Mouse (Mus musculus) left cerebral cortex, postnatal 4 days (tissue): ENCODE measurements at regions not wholly inside any gene's neighbourhood (a gene's known extent, or its start where the extent isn't known, plus 50 kb on each side); places are given as distances from the start of the nearest gene placed in this dataset.
"Not testable (repeated sequence)": the region's sequence is repeated elsewhere in the genome, so short reads cannot be mapped to it uniquely, and the experiment has no call there.

Experiments
- DNase-seq: peaks from one replicate; pipeline ENCODE4 v3.0.0-alpha.2; 2022
- intact Hi-C: fragments of 180-260 bp; cut with DNase I; formaldehyde crosslinking; loops from one replicate; pipeline ENCODE4 v1.15.1; 2025

DNA sequence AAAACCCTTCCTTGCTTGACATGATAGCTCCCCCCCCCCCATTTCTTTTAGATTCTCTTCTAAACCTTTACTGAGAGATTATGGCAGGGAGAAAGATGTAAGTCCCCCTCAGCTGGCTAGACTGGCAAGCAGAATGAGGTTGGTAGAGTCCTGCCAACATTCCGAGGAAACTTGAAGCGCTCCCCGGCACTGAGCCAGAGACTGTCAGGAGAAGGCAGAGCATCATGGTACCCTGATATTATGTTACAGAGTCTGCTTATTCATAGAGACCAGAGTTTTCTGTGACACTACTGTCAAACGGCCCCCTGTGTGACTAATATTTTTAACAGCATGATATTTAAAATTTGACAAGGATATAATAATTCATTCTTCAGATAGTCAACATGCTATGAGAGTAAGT, 358.0 kb upstream of the Zic4 start:
- DNase-seq = peak; percentile 89
- intact Hi-C loops = no loop called here

DNA sequence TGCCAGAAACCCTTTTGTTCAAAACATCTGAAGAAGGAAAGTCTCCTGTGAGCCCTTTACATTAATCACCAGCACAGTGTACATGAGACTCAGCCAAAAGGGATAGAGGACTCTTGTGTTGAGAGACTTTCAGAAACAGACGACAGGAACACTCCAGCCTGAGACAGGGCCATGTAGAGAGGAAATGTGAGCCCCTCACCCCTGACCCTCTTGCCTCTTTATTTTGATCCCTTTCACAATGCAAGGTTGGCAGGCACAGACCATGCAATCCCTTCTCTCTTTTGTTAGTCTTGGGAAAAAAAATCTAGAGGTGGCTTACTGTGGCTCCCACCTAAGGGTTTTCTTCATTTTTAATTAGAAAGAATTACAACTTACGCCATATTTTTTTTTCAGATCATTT, 321.7 kb upstream of the Zic4 start:
- DNase-seq = no peak
- intact Hi-C loops = no loop called here

- intact Hi-C loops = no loop called here
- DNase-seq = no peak
These were observed 313.6 kb upstream of the Zic4 start for GRCm38 (mm10) chr9:91048569-91048968.

- no peak for DNase-seq
- intact Hi-C loops = no loop called here
These were observed 309.0 kb upstream of the Zic4 start for GRCm38 (mm10) chr9:91053065-91053793.

GRCm38 (mm10) chr9:91059460-91059859, 302.8 kb upstream of the Zic4 start:
- intact Hi-C loops = no loop called here
- DNase-seq = no peak

DNA sequence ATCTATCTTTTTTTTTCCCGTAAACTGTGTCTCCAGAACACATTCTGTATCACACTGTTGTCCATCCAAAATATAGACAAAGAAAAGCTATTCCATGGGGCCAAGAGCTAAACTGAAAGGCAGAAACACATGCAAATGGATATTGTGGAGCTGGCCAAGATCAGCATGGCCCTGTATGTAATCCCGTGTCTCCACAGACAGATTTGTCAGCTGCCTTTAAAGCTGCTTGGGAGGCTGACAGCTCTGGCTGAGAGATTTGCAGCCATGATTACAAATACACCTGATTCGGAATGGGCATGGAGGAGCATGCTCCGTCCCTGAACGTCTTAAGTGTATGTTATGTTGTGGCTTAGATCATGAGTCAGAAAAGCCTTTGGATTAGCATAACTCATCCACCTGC, 292.7 kb upstream of the Zic4 start:
- DNase-seq = peak; percentile 24
- intact Hi-C loops = no loop called here

GRCm38 (mm10) chr9:91073366-91074174, 288.6 kb upstream of the Zic4 start:
- no peak for DNase-seq
- intact Hi-C loops = no loop called here

DNA sequence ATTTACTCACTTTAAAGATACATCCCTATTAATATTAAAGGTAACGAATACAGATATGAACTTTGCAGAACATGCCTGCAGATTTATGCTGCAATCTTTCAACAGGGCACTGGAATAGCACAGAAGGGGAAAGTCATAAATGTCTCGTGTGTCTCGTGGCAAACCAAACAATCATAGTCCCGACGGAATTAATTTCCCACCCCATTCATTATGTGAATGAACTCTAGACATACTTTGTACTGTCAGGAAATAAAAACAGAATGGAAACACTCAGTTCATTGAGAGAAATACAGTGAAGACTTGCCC, 288.1 kb upstream of the Zic4 start:
- intact Hi-C loops = no loop called here
- no peak for DNase-seq

DNA sequence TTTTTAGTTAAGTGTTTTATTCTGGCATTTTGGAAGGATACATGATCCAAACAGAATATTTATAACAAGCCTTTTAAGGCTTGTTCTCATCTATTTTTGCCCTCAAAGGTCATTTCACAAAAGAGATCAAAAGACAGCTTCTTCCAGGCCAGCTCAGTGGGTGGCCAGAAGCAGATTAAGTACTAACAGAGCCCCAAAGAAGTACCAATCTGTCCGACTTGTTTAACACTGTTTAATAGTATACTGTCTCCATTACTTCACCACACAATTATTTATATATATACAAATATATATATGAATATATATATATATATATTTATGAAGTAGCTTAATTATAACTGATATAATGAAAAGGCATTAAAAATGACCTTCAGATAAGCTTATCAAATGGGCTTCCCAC, 284.7 kb upstream of the Zic4 start:
- intact Hi-C loops = no loop called here
- DNase-seq = no peak

DNA sequence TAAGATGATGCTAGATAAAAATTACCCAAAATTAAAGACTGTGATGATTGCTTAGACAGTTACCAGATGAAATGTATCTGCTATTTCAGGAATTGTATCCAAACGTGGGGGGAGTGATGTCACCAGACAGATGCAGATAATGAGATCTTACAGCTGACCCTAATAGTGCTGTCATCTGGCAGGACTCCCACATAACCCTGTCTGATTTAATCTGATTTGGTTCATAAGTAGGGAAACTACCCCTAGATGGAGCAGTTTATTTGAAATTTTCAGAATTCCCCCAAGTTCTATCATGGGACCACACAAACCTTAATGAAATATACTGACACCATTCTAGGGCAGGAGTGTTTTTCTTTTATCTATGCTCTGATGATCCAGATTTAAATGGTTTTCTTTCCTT, 278.4 kb upstream of the Zic4 start:
- no peak for DNase-seq
- intact Hi-C loops = no loop called here

DNA sequence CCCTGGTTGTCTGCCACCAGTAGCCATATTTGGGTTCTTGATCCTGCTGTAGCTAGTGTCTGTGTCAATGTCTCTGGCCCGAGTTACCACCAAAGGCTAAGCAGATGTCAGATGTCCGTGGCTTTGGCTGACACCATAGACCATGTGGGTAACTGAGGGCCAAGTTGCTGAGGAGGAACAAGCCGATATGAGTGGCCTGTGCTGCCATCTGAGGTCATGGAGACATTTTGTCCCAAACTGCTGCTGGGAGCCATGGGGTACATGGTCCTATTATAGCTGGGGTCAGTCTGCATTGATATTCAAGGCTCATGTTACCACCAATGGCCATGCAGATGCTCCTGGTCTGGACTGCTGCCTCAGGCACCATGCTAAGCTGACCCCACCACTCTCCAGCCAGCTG, 276.3 kb upstream of the Zic4 start:
- intact Hi-C loops = no loop called here
- no peak for DNase-seq

DNA sequence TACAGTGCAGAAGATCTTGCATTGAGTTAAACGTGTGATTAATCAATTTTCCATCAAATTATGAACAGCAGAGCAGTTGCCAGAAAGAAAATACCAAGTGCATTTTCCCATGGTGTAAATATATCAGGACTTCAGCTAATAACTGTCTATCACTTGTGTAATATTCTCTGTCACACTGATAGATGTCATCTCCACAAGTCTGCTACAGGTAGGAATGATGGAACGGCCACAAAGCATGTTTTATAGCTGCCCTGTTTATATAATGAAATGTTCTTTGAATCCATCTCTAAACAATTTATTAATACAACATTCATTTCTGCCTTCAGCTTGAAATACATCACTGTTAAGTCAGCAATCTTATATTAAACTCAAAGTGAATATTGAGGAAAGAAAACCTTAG, 272.9 kb upstream of the Zic4 start:
- DNase-seq = no peak
- intact Hi-C loops = no loop called here

DNA sequence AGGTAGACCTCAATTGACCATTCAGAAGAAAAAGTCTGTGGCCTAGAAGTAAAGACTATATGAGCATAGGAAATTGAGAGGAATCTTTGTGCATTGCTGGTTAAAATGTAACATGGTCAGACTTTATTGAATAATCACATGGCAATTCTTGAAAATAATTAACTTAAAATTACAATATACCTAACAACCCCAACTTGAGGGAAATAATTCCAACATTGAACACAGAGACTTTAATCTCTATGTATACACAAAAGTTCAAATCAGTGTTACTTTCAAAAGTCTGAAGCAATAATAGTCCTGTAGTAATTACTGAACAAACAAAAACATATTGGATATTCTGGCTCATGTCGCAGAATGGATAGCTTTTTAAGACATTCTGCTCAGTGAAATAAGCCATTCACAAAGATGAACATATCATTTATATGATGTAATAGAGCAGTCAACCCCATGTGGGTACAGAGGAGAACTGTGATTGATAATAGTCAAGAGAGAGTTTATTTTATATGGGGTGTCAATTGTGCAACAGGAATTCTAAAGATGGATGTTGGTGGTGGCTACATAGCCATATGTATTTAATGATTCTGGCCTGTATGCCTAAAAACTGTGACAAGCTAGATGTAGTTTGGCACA, 270.7 kb upstream of the Zic4 start:
- intact Hi-C loops = no loop called here
- no peak for DNase-seq

- intact Hi-C loops = no loop called here
- DNase-seq = no peak
These were observed 260.4 kb upstream of the Zic4 start for GRCm38 (mm10) chr9:91101614-91102407.

- no peak for DNase-seq
- intact Hi-C loops = no loop called here
These were observed 239.7 kb upstream of the Zic4 start for GRCm38 (mm10) chr9:91122441-91123035.

DNA sequence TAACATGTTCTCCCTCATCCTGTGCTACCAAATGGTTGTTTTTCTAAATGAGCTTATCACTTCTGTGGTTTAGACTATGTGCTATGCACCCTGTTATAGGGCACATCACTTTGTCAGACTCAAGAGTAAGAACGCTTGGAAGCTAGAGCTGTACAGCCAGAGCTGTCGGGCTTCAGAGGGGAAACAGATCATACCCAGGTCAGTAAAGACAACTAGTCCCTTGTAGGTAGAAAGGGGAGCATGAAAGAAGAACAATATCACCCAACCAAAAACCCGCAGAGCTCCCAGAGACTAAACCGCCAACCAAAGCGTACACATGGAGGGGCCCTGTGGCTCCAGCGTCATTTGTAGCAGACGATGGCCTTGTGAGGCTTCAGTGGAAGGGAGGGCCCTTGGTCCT, 239.0 kb upstream of the Zic4 start:
- DNase-seq = no peak
- intact Hi-C loops = no loop called here

DNA sequence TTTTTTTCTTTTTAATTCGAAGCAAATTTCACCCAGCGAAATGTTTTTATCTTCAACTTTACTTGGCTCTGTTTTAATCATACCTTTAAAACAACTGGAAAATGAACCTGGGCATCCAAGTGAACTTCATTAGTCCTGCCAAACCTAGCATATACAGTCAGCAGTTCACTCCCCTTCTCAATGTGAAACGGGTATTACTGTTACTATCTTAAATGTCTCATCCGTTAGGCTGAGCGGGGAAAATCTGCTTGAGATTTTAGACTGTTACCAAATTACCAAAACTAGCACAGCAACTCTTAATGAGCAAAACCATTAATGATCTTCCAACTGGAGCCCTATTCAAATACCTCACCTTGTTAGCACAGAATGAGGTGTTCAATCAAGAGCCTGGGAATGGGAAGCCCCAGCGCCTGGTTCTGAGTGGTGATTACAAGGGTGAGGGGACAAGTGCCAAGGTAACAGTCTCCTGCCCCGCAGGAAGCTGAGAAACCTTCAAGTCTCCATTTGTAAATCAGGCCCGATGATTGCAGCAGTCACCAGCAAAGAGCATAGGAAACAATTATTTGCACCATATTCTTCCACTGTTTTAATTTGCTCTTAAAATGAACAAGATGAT, 235.5 kb upstream of the Zic4 start:
- intact Hi-C loops = no loop called here
- DNase-seq = peak; percentile 84

GRCm38 (mm10) chr9:91128491-91128890, 233.7 kb upstream of the Zic4 start:
- intact Hi-C loops, DNase-seq: not testable (repeated sequence)

GRCm38 (mm10) chr9:91130111-91130720, 232.0 kb upstream of the Zic4 start:
- intact Hi-C loops = no loop called here
- peak; percentile 11 for DNase-seq
